Mouse (Mus musculus) intestine, embryonic 14.5 days (tissue): ENCODE measurements around the gene Tubgcp6. TPM values are rescaled to one million over a fixed set of nuclear protein-coding genes. Genes with fewer than 3 reads are reported as not detected.

Source experiments
- ATAC-seq: fragments of 200-750 bp; cut with Nextera tagmentation; replicated peaks from 2 replicates; pipeline ENCODE4 v1.8.0; 2017; ENCODE audit warnings: low read depth, moderate number of reproducible peaks, moderate TSS enrichment, moderate library complexity; ENCODE audit not compliant: low FRiP score, low TSS enrichment
- DNase-seq: peaks from one replicate; pipeline ENCODE4 v3.0.0-alpha.2; 2018; ENCODE audit warnings: low spot score
- H3K27ac ChIP-seq: fragments of 300-500 bp; sonication (generic); 2 replicates; pipeline ENCODE4 v1.5.1; 2014; ENCODE audit warnings: low read depth, mild to moderate bottlenecking, control low read depth
- H3K27me3 ChIP-seq: fragments of 300-500 bp; sonication (generic); replicated peaks from 2 replicates; pipeline ENCODE4 v1.6.1; 2014; ENCODE audit warnings: low read length, control low read depth; ENCODE audit not compliant: control insufficient read depth, insufficient read depth
- H3K36me3 ChIP-seq: fragments of 300-500 bp; sonication (generic); 2 replicates; pipeline ENCODE4 v1.6.1; 2014; ENCODE audit warnings: low read length, control low read depth; ENCODE audit not compliant: control insufficient read depth, insufficient read depth
- H3K4me1 ChIP-seq: fragments of 300-500 bp; sonication (generic); replicated peaks from 2 replicates; pipeline ENCODE4 v1.6.1; 2014; ENCODE audit warnings: low read length, control low read depth, mixed read lengths; ENCODE audit not compliant: control insufficient read depth, insufficient read depth
- H3K4me2 ChIP-seq: fragments of 300-500 bp; sonication (generic); 2 replicates; pipeline ENCODE4 v1.6.1; 2014; ENCODE audit warnings: low read length
- H3K4me3 ChIP-seq: fragments of 300-500 bp; sonication (generic); 2 replicates; pipeline ENCODE4 v1.5.1; 2014; ENCODE audit warnings: low read depth, low read length, control low read depth, mixed read lengths
- H3K9ac ChIP-seq: fragments of 300-500 bp; sonication (generic); 2 replicates; pipeline ENCODE4 v1.6.1; 2014; ENCODE audit warnings: mild to moderate bottlenecking, low read length
- H3K9me3 ChIP-seq: fragments of 300-500 bp; sonication (generic); 2 replicates; pipeline ENCODE4 v1.6.1; 2016; ENCODE audit warnings: low read length, control low read depth; ENCODE audit not compliant: control insufficient read depth
- WGBS: fragments of 180-500 bp; shearing (Covaris S2); extraction: QIAGEN DNeasy Blood & Tissue Kit; methylation state at CpG from one replicate; pipeline ENCODE4 v1.1.7; 2014; 5-methylcytosine and 5-hydroxymethylcytosine counted together
- polyA plus RNA-seq: library from polyadenylated mRNA; unstranded; fragments of >200 nt; fragmentation: Nextera tagmentation; extraction: Ambion mirVana; gene quantifications from 2 replicates; pipeline ENCODE4 v1.2.1, GENCODE M21; 2014

Tubgcp6 gene
- polyA plus RNA-seq, 1 experiment from 2014 or later, result 16.0 TPM

DNA sequence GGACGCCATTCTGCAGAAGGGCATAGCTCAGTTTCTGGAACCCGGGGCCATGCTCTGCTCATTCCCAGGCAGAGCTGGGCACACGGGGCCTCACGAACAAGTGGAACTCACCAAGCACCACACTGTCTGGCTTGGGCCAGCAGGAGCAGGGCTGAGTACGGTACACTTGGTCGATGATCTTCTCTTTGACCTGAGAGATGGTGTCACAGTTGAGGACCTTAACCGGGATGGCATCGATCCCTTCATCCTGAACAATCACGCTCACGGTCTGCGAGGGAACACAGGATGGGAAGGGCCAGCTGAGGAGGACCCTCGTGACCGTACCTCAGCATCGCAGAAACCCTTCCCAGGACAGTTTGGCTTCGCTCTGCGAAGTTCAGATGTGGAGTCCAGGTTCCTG is 35.6 kb upstream of the Tubgcp6 start:
- DNase-seq, result no peak
- Histone ChIP-seq H3K27ac (no peak overlapping the region), H3K9me3 (no peaks in the 10 kb centered on the region), H3K36me3 (peaks cover 98% of the 10 kb centered on the region), H3K4me3 (no peak overlapping the region), H3K27me3 (no peaks in the 10 kb centered on the region), H3K4me1 (no peaks in the 10 kb centered on the region), H3K9ac (no peak overlapping the region), H3K4me2 (no peak overlapping the region)
- WGBS, result 94% methylated on average over 16 of the region's 16 CpGs
- ATAC-seq, result no peak

DNA sequence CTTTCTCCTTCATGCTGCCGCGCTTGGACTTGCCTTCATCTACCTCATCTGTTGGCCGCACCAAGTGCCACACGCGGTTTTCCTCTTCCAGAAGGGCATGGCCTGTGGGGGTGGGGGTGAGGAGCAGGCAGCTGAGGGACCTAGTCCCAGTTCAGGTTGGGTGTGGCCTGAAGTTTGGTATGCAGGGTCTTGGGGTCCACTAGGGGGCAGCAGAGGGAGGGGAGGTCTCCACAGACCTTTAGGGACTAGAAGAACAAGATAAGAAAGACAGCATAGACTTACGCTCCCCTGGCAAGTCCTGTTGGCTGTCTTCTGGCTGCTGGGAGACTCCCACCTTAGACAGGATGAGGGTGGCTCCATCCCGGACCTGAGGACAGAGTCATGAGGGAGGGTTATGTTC is 35.0 kb upstream of the Tubgcp6 start:
- no peak overlapping the region for H3K9ac ChIP-seq
- H3K9me3 ChIP-seq, result no peaks in the 10 kb centered on the region
- no peaks in the 10 kb centered on the region for H3K27me3 ChIP-seq
- no peak overlapping the region for H3K27ac ChIP-seq
- H3K4me2 ChIP-seq, result no peak overlapping the region
- H3K36me3 ChIP-seq, result peaks cover 95% of the 10 kb centered on the region
- DNase-seq (peak; percentile 73), ATAC-seq (0 out of 2 replicates have a peak, but pooled peaks have one; percentile 4)
- 54% methylated on average over 7 of the region's 7 CpGs for WGBS
- no peaks in the 10 kb centered on the region for H3K4me1 ChIP-seq
- H3K4me3 ChIP-seq, result no peak overlapping the region

DNA sequence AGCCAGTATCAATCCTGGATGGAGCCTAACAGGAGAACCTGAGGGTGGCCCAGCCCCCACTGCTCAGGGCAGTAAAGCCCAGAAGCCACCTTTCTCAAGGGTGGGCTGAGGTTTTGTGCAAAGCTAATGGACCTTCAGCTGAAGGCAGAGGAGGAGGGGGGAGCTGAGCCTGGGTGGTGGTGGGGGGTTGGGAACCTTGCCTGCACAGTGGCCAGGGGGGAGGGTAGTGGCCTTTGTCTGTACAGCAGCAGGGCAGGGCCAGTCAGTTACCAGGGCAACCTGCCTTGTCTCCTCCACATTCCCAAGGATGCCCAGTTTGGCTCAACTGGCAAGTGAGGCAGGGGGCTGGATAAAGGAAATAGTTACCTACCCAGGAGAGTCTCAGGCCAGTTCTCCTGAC is 29.4 kb upstream of the Tubgcp6 start:
- ATAC-seq (no peak), DNase-seq (no peak)
- H3K27me3 ChIP-seq, result peaks cover 18% of the 10 kb centered on the region
- H3K4me3 ChIP-seq, result no peak overlapping the region
- peaks cover 11% of the 10 kb centered on the region for H3K4me1 ChIP-seq
- no peaks in the 10 kb centered on the region for H3K9me3 ChIP-seq
- no peak overlapping the region for H3K9ac ChIP-seq
- no peak overlapping the region for H3K27ac ChIP-seq
- H3K36me3 ChIP-seq, result peaks cover 38% of the 10 kb centered on the region
- no peak overlapping the region for H3K4me2 ChIP-seq

DNA sequence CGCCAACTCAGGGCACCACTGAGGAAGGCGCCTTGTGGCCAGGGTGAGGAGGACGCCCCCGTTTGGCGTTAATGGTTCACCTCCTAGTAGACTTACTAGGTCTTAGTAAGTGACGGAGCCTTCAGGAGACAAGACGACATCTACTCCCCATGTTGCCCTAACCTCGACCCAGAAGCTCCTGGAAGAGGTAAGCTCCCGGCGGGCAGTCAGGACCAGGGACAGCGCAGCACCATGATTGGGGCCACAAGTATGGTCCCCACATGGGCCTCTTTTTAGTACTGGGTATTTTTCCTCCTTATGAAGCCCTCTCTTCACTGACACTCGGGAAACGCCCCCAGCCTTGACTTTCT is 27.1 kb upstream of the Tubgcp6 start:
- no peak overlapping the region for H3K27ac ChIP-seq
- peaks cover 11% of the 10 kb centered on the region for H3K4me1 ChIP-seq
- no peak overlapping the region for H3K9ac ChIP-seq
- H3K4me2 ChIP-seq, result peak overlapping the region; percentile 97
- no peaks in the 10 kb centered on the region for H3K9me3 ChIP-seq
- H3K4me3 ChIP-seq, result peak overlapping the region; percentile 69
- peaks cover 15% of the 10 kb centered on the region for H3K36me3 ChIP-seq
- DNase-seq (peak; percentile 88), ATAC-seq (no peak)
- 2% methylated on average over 13 of the region's 13 CpGs for WGBS
- H3K27me3 ChIP-seq, result peaks cover 41% of the 10 kb centered on the region

DNA sequence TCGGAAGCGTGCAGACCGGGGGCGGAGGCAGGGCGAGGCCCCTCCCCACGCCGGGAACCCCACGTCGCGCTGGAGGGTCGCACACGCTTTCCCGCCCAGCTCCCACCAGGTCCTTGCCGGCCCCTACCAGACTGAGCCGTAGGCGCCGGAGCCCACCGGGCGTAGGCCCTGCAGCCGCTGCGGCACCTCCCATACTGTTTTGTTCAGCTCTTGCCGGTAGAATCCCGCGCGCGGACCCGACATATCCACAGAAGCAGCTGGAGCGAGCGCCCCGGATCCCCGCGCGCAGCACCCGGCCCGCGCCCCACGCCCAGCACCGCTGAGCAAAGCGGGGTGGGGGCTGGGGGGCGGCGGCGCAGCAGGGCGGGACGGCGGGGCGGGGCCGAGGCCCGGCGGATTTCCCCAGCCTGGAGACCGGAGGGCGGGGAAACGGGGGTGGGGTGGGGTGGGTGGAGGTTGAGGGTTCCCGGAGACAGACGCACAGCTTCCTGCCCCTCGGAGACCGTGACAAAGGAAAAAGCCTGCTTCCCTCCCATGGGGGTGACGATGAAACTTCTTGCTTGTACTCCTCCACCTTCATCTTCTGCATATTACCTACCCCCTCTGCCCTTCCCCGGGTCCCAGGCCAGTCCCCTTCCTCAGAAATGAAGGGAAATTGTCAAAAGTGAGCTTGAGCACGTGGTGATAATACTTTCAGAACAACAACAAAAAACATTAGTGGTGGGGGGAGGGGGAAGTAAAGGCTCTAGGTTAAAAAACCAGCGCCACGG is 26.5 kb upstream of the Tubgcp6 start, which contains the start of gene Mapk11:
Mapk11 (minus strand) TSS at position 358 of the 770 bp plus-strand sequence.
- DNase-seq, result peak; percentile 75
- peak; percentile 52 for ATAC-seq
- peaks cover 44% of the 10 kb centered on the region for H3K27me3 ChIP-seq
- H3K36me3 ChIP-seq, result peaks cover 10% of the 10 kb centered on the region
- peak within 1 kb of the TSS; percentile 69 for H3K4me3 ChIP-seq
- WGBS, result under 1% methylated on average over 50 of the region's 61 CpGs
- H3K4me2 ChIP-seq, result peak within 1 kb of the TSS; percentile 97
- peak within 1 kb of the TSS; percentile 51 for H3K9ac ChIP-seq
- no peak within 1 kb of the TSS for H3K27ac ChIP-seq
- no peaks in the 10 kb centered on the region for H3K9me3 ChIP-seq
- peaks cover 11% of the 10 kb centered on the region for H3K4me1 ChIP-seq

DNA sequence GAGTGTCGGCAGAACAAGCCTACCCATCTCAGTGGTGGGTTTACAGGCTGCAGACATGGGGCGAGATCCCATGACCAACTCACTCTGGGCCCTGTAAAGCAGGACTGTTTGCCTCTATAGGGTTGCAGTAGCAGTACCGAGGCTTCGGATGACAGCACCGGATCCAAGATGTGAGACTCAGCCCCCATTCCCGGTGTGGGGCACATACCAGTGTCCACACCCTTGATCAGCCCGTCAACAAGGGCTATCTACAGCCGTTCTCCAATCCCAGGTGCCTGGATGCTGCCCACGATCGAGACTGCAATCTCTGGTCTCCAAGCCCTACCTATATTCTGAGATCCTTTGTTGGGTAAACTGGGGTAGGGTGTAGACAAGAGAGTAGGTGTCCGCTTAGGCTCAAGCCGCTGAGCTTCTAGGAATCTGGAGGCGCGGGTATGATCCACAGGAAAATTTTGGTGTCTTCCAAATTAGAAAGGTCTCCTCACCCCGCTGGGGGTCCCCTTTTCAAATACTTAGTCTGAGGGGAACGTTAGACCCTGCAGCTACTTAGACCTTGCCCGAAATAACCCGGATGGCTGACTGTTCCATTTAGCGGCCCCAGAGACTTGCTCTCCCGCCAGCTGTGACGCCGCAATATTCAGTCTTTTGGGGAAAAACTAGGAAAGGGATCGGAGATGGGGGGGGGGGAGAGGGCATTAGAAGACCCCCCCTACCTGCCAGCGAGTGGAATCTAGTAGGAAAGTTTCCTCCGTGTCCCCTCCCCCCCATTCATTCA is 25.8 kb upstream of the Tubgcp6 start:
- Histone ChIP-seq H3K27ac (no peak overlapping the region), H3K4me2 (peak overlapping the region; percentile 97), H3K9ac (peak overlapping the region; percentile 51), H3K4me1 (peaks cover 11% of the 10 kb centered on the region), H3K9me3 (no peaks in the 10 kb centered on the region), H3K27me3 (peaks cover 44% of the 10 kb centered on the region), H3K4me3 (peak overlapping the region; percentile 69), H3K36me3 (peaks cover 4% of the 10 kb centered on the region)
- 9% methylated on average over 25 of the region's 25 CpGs for WGBS
- no peak for ATAC-seq
- DNase-seq, result peak; percentile 67

DNA sequence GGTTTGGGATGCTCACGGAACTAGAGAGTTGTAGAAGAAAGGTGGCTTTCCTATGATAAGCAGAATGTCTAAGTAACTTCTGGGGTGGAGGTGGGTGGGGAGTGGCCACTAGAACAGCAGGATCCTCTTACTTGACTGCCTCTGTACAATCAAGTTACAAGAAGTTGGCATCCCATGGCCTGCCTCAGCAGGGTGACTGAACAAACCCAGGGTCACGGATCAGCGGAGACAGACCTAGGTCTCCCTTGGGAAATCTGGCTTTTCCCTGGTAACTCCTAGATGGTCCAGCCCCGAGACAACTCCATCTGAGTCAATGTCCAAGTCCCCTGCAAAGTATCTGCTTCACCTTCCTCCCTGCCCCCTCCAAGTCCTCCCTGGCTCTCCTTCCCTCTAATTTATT is 25.0 kb upstream of the Tubgcp6 start:
- Histone ChIP-seq H3K27ac (no peak overlapping the region), H3K4me1 (peaks cover 11% of the 10 kb centered on the region), H3K27me3 (peaks cover 50% of the 10 kb centered on the region), H3K9me3 (no peaks in the 10 kb centered on the region), H3K4me2 (no peak overlapping the region), H3K36me3 (no peaks in the 10 kb centered on the region), H3K9ac (no peak overlapping the region), H3K4me3 (no peak overlapping the region)
- DNase-seq, result no peak
- 56% methylated on average over 4 of the region's 4 CpGs for WGBS
- ATAC-seq, result no peak

DNA sequence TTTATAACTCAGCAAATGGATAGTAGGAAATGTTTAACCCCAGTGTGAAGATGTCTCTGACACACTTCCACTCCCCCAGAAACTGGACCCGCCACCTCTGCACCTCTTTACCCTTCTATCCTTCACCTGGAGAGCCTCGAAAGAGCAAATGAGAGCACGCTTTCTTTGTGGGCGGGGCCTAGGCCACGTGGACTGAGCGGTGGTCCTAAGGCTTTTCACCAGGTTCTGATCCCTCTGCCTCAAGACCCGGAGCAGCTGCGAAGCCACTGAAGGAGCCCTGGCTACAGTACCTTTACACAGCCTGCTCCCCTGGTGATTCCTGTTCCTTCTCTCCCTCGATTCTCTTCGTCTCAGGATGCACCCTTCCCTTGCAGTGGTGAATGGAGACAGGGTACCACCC is 24.5 kb upstream of the Tubgcp6 start:
- Histone ChIP-seq H3K9ac (no peak overlapping the region), H3K4me2 (peak overlapping the region; percentile 47), H3K27ac (no peak overlapping the region), H3K4me3 (no peak overlapping the region), H3K36me3 (no peaks in the 10 kb centered on the region), H3K4me1 (peaks cover 11% of the 10 kb centered on the region), H3K27me3 (peaks cover 53% of the 10 kb centered on the region), H3K9me3 (no peaks in the 10 kb centered on the region)
- ATAC-seq, result no peak
- 25% methylated on average over 10 of the region's 10 CpGs for WGBS
- no peak for DNase-seq
